Mouse (Mus musculus) kidney, embryonic 16.5 days (tissue): Measurements from ENCODE around the gene Fam180a. TPM values are rescaled to one million over a fixed set of nuclear protein-coding genes. Genes with fewer than 3 reads are reported as not detected.

Experiments
- ATAC-seq: fragments of 200-750 bp; cut with Nextera tagmentation; 2 replicates; pipeline ENCODE4 v1.8.0; 2017; ENCODE audit warnings: moderate TSS enrichment; ENCODE audit not compliant: low FRiP score, low TSS enrichment
- H3K27ac ChIP-seq: fragments of 300-500 bp; sonication (generic); 2 replicates; pipeline ENCODE4 v1.5.1; 2014; ENCODE audit warnings: low read length
- H3K27me3 ChIP-seq: fragments of 300-500 bp; sonication (generic); 2 replicates; pipeline ENCODE4 v1.6.1; 2014; ENCODE audit warnings: low read length, control low read depth, mixed read lengths; ENCODE audit not compliant: insufficient read depth
- H3K36me3 ChIP-seq: fragments of 300-500 bp; sonication (generic); 2 replicates; pipeline ENCODE4 v1.6.1; 2014; ENCODE audit warnings: low read length, control low read depth, mixed read lengths; ENCODE audit not compliant: insufficient read depth
- H3K4me1 ChIP-seq: fragments of 300-500 bp; sonication (generic); 2 replicates; pipeline ENCODE4 v1.6.1; 2014; ENCODE audit warnings: low read length, control low read depth, mixed read lengths; ENCODE audit not compliant: insufficient read depth
- H3K4me2 ChIP-seq: fragments of 300-500 bp; sonication (generic); replicated peaks from 2 replicates; pipeline ENCODE4 v1.6.1; 2014; ENCODE audit warnings: low read depth, low read length
- H3K4me3 ChIP-seq: fragments of 300-500 bp; sonication (generic); 2 replicates; pipeline ENCODE4 v1.5.1; 2014; ENCODE audit warnings: mild to moderate bottlenecking, low read length
- H3K9ac ChIP-seq: fragments of 300-500 bp; sonication (generic); replicated peaks from 2 replicates; pipeline ENCODE4 v1.6.1; 2014; ENCODE audit warnings: low read length
- H3K9me3 ChIP-seq: fragments of 300-500 bp; sonication (generic); 2 replicates; pipeline ENCODE4 v1.6.1; 2016; ENCODE audit warnings: low read length, control low read depth
- WGBS: fragments of 180-500 bp; shearing (Covaris S2); extraction: QIAGEN DNeasy Blood & Tissue Kit; methylation state at CpG from one replicate; pipeline ENCODE4 v1.1.7; 2014; 5-methylcytosine and 5-hydroxymethylcytosine counted together
- polyA plus RNA-seq: library from polyadenylated mRNA; unstranded; fragments of >200 nt; fragmentation: Nextera tagmentation; extraction: Ambion mirVana; gene quantifications from 2 replicates; pipeline ENCODE4 v1.2.1, GENCODE M21; 2015

Fam180a gene
- polyA plus RNA-seq, 1 experiment from 2014 or later = 0.45 TPM

DNA sequence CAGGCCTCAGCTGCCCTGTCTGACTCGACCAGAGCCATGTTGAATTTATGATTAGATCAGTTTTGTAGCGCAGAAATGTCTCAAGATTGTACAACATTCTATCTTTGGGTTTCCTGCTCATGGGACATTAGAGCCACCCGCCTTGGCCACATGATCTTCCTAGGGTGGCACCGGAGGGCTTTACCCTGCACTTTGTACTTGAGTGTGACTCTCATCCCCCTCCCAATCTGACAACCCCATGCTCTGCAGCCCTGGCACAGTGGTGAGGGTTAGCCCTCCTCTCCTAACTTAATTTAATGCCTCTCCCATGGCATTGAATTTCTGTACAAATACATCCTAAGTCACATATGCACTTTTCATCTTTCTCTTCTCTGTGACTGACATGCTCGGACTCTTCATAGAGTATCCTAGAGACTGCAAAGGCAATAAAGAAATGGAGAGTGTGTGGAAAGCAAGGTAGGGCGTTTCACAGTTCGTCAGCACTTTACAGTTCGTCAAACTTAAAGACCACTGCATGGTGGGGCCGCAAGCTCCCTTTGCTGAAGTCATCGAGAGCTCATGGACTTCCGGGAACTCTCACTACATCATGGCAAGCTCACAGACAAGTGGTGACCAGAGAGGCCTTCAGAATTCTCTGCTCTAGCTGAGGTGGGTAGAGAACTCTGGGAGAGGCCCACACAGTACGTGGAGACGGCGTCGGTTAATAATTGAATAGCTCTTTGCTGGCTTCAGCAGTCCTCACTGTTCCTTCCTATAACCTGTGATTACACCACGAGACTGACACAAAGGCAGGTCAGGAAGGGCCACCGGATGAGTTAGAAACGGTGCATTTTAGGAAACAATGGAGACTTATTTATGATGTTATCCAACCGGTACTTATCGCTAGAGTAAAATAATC is 53.8 kb downstream of the Fam180a start:
- H3K4me3 ChIP-seq = no peak overlapping the region
- H3K9ac ChIP-seq = no peak overlapping the region
- WGBS = 65% methylated on average over 20 of the region's 20 CpGs
- no peak overlapping the region for H3K4me2 ChIP-seq
- no peak overlapping the region for H3K27ac ChIP-seq
- ATAC-seq = peak; percentile 66
- H3K9me3 ChIP-seq = peaks cover 3% of the 10 kb centered on the region; the same call in 1 of the 2 replicates
- no peaks in the 10 kb centered on the region for H3K36me3 ChIP-seq
- no peaks in the 10 kb centered on the region for H3K27me3 ChIP-seq
- H3K4me1 ChIP-seq = no peaks in the 10 kb centered on the region; the same call in 1 of the 2 replicates

DNA sequence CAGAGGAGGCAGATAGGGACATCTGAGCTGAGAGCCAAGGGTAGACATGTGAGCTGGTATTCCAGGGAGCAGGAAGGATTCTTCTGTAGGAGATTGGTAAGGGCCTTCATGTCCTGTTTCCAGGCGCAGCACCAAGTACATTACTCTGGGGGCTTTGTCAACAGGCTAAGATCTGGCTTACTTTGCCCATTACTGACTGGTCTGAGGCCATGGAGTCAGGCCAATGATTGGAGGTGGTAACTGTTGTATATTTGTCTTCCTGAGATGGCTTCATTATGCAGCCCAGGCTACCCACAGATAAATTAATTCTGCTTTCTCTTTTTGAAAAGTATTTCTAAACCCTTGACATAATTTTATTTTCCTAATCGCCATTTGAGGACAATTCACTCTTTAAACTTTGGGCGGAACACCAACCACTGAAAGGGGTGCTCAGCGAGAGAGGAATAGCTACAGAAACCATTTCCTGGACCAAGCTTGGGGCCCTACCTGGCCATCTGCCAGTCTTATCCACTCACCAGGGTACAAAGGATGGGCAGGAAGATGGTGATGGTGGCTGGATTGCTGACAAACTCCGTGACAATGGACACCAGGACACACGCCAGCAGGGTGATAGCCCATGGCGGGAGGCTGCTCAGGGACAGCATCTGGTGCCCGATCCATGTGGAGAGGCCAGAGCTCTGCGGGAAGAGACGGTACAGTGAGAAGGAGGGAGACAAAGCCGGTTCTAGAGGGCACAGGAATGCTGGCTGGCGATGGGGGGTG is 54.7 kb downstream of the Fam180a start:
- Histone ChIP-seq H3K4me3 (no peak overlapping the region), H3K4me1 (no peaks in the 10 kb centered on the region; the same call in 1 of the 2 replicates), H3K27ac (no peak overlapping the region), H3K4me2 (no peak overlapping the region), H3K27me3 (no peaks in the 10 kb centered on the region), H3K9ac (no peak overlapping the region), H3K36me3 (no peaks in the 10 kb centered on the region), H3K9me3 (peaks cover 3% of the 10 kb centered on the region; the same call in 1 of the 2 replicates)
- WGBS = 88% methylated on average over 12 of the region's 12 CpGs
- no peak for ATAC-seq

- Histone ChIP-seq H3K4me3 (no peak overlapping the region), H3K4me1 (no peaks in the 10 kb centered on the region; the same call in 1 of the 2 replicates), H3K27ac (no peak overlapping the region), H3K9ac (no peak overlapping the region), H3K36me3 (no peaks in the 10 kb centered on the region), H3K27me3 (no peaks in the 10 kb centered on the region), H3K4me2 (no peak overlapping the region), H3K9me3 (peaks cover 3% of the 10 kb centered on the region; the same call in 1 of the 2 replicates)
- ATAC-seq = no peak
- WGBS = 89% methylated on average over 13 of the region's 13 CpGs
Measured at GRCm38 (mm10) chr6:35269643-35270042, 56.3 kb downstream of the Fam180a start.

DNA sequence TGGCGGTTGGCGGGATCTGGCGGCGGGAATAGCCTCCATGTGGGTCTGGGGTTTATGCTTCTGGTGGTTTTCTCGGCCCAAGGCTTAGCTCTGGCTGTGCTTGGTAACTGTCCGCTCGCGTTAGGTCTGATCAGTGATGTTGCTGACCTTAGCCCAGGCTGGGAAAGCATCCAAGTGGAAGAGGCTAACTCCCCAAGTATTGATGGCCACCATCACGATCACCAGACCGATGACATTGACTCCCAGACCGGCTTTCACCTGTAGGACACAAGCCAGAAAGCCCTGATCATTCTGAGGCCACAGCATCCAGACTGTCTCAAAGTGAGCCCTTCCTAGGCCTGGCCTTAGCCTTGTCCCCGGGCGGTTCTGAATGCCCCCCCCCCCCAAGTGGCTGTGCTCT is 57.2 kb downstream of the Fam180a start:
- Histone ChIP-seq H3K27ac (no peak overlapping the region), H3K36me3 (peaks cover 3% of the 10 kb centered on the region; the same call in 1 of the 2 replicates), H3K4me2 (no peak overlapping the region), H3K27me3 (no peaks in the 10 kb centered on the region), H3K4me1 (no peaks in the 10 kb centered on the region; the same call in 1 of the 2 replicates), H3K4me3 (no peak overlapping the region), H3K9me3 (peaks cover 3% of the 10 kb centered on the region; the same call in 1 of the 2 replicates), H3K9ac (no peak overlapping the region)
- no peak for ATAC-seq
- 92% methylated on average over 13 of the region's 13 CpGs for WGBS

DNA sequence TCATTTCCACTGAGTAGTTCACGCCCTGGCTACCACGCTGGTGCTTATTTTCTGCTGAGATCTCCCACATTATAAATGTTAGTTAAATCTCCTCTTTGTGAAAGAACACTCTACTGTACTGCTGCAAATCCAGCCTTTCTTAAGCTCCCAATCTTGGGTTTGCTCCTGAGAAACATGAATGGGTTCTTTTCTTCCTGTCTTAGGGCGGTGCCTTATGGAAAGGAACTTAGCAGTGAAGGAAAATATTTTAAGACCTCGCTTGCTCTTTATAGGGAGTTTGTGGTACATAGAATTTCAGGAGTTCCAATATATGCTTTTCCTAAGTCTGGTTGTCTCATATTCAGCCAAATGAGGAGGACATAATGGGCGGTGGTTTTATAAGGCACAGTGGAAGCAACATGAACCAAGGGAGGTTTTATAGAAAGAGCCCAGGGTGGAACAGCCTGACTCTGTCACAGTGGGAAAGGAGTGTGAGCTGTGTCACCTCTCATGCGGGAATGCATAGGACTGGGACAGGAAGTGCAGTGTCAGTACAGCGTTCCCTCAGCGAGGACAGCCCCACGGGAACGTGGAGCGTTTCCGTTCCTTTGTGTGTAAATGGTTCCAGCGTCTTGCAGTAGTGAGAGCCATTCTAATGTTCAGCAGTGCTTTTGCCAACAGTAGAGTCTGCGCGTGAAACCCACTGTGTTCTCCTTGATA is 60.2 kb downstream of the Fam180a start:
- H3K27me3 ChIP-seq = no peaks in the 10 kb centered on the region
- peak; percentile 75; the same call in 1 of the 2 replicates for ATAC-seq
- H3K9me3 ChIP-seq = peaks cover 3% of the 10 kb centered on the region; the same call in 1 of the 2 replicates
- H3K4me1 ChIP-seq = no peaks in the 10 kb centered on the region
- no peak overlapping the region for H3K4me2 ChIP-seq
- 77% methylated on average over 15 of the region's 15 CpGs for WGBS
- peaks cover 22% of the 10 kb centered on the region for H3K36me3 ChIP-seq
- H3K4me3 ChIP-seq = no peak overlapping the region
- no peak overlapping the region for H3K9ac ChIP-seq
- H3K27ac ChIP-seq = no peak overlapping the region; the same call in 1 of the 2 replicates

Other genes starting within 250 kb of the Fam180a start
- 23.1 and 26.3 TPM in 2 replicates for gene Cnot4, start 192.4 kb downstream of the Fam180a start, polyA plus RNA-seq
- gene Nup205, start 148.7 kb downstream of the Fam180a start, polyA plus RNA-seq = 36.6 and 41.1 TPM in 2 replicates
- 0.23 and 0.41 TPM in 2 replicates for gene Slc13a4, start 18.0 kb downstream of the Fam180a start, polyA plus RNA-seq
- gene Mtpn, start 213.7 kb upstream of the Fam180a start, polyA plus RNA-seq = 157 and 161 TPM in 2 replicates